Mouse (Mus musculus) heart, postnatal 0 days (tissue): ENCODE data around the gene Fgfr2. TPM values are rescaled to one million over a fixed set of nuclear protein-coding genes. Genes with fewer than 3 reads are reported as not detected.

Experiments used
- ATAC-seq: fragments of 200-750 bp; cut with Nextera tagmentation; 2 replicates; pipeline ENCODE4 v1.8.0; 2017; ENCODE audit warnings: low read depth, moderate number of reproducible peaks, moderate library complexity; ENCODE audit not compliant: insufficient read depth
- DNase-seq: peaks from one replicate; pipeline ENCODE4 v3.0.0-alpha.2; 2016; ENCODE audit warnings: low spot score
- H3K27ac ChIP-seq: fragments of 300-500 bp; sonication (generic); 2 replicates; pipeline ENCODE4 v1.5.1; 2014; ENCODE audit warnings: low read depth, mild to moderate bottlenecking
- H3K27me3 ChIP-seq: fragments of 300-500 bp; sonication (generic); 2 replicates; pipeline ENCODE4 v1.6.1; 2014; ENCODE audit warnings: low read length, mixed read lengths; ENCODE audit not compliant: control insufficient read depth, insufficient read depth
- H3K36me3 ChIP-seq: fragments of 300-500 bp; sonication (generic); replicated peaks from 2 replicates; pipeline ENCODE4 v1.6.1; 2014; ENCODE audit warnings: low read length, mixed read lengths; ENCODE audit not compliant: control insufficient read depth, insufficient read depth
- H3K4me1 ChIP-seq: fragments of 300-500 bp; sonication (generic); 2 replicates; pipeline ENCODE4 v1.6.1; 2014; ENCODE audit warnings: antibody characterized with exemption; ENCODE audit not compliant: control insufficient read depth, insufficient read depth
- H3K4me2 ChIP-seq: fragments of 300-500 bp; sonication (generic); 2 replicates; pipeline ENCODE4 v1.6.1; 2014; ENCODE audit warnings: low read depth, mild to moderate bottlenecking, low read length, moderate library complexity
- H3K4me3 ChIP-seq: fragments of 300-500 bp; sonication (generic); 2 replicates; pipeline ENCODE4 v1.5.1; 2014; ENCODE audit warnings: low read depth, low read length
- H3K9ac ChIP-seq: fragments of 300-500 bp; sonication (generic); replicated peaks from 2 replicates; pipeline ENCODE4 v1.6.1; 2014; ENCODE audit warnings: low read depth, low read length, mixed read lengths
- H3K9me3 ChIP-seq: fragments of 300-500 bp; sonication (generic); replicated peaks from 2 replicates; pipeline ENCODE4 v1.6.1; 2016; ENCODE audit warnings: low read length; ENCODE audit not compliant: control insufficient read depth
- CTCF ChIP-seq: IDR thresholded peaks from 2 replicates; pipeline ENCODE4 v1.5.1; 2016; ENCODE audit warnings: antibody characterized with exemption, control low read depth, low read depth
- EP300 ChIP-seq: IDR thresholded peaks from 2 replicates; pipeline ENCODE4 v1.6.1; 2016; ENCODE audit warnings: antibody characterized with exemption, low read depth
- WGBS: fragments of 180-500 bp; shearing (Covaris S2); extraction: QIAGEN DNeasy Blood & Tissue Kit; methylation state at CpG from one replicate; pipeline ENCODE4 v1.1.7; 2014; 5-methylcytosine and 5-hydroxymethylcytosine counted together
- polyA plus RNA-seq: library from polyadenylated mRNA; unstranded; fragments of >200 nt; fragmentation: Nextera tagmentation; extraction: Ambion mirVana; gene quantifications from 2 replicates; pipeline ENCODE4 v1.2.1, GENCODE M21; 2015
- total RNA-seq: library from RNA; depleted of rRNA; stranded (reverse); fragments of >200 nt; gene quantifications from 2 replicates; pipeline ENCODE4 v1.2.3, GENCODE M21; 2014; ENCODE audit warnings: low replicate concordance

Gene Fgfr2
- total and polyA plus RNA-seq, 2 experiments from 2014 or later: 3.8 to 11.5 TPM

GRCm38 (mm10) chr7:131953402-131953801 lies 1169.7 kb downstream of the Fgfr2 start:
- Histone ChIP-seq H3K36me3 (no peaks in the 10 kb centered on the region), H3K9ac (no peak overlapping the region), H3K27ac (no peak overlapping the region), H3K27me3 (no peaks in the 10 kb centered on the region), H3K4me2 (no peak overlapping the region), H3K9me3 (no peaks in the 10 kb centered on the region), H3K4me3 (no peak overlapping the region), H3K4me1 (no peaks in the 10 kb centered on the region)
- no peak for DNase-seq
- no peak for ATAC-seq
- TF ChIP-seq CTCF (no peak), EP300 (no peak)
- 65% methylated on average over 3 of the region's 3 CpGs for WGBS

GRCm38 (mm10) chr7:131951131-131951530 lies 1172.0 kb downstream of the Fgfr2 start:
- WGBS: 73% methylated on average over 5 of the region's 5 CpGs
- ATAC-seq: no peak
- H3K4me1 ChIP-seq: no peaks in the 10 kb centered on the region

GRCm38 (mm10) chr7:131937611-131938010 lies 1185.5 kb downstream of the Fgfr2 start:
- H3K9ac ChIP-seq: no peak overlapping the region
- TF ChIP-seq CTCF (no peak), EP300 (no peak)
- no peaks in the 10 kb centered on the region for H3K9me3 ChIP-seq
- no peaks in the 10 kb centered on the region for H3K4me1 ChIP-seq
- no peak overlapping the region for H3K27ac ChIP-seq
- H3K4me3 ChIP-seq: no peak overlapping the region
- H3K27me3 ChIP-seq: no peaks in the 10 kb centered on the region
- DNase-seq (no peak), ATAC-seq (no peak)
- WGBS: 73% methylated on average over 3 of the region's 3 CpGs
- H3K4me2 ChIP-seq: no peak overlapping the region
- no peaks in the 10 kb centered on the region for H3K36me3 ChIP-seq

More at GRCm38 (mm10) chr7:131951131-131951530, 1172.0 kb downstream of the Fgfr2 start:
- Histone ChIP-seq H3K9me3 (no peaks in the 10 kb centered on the region), H3K36me3 (no peaks in the 10 kb centered on the region), H3K27me3 (no peaks in the 10 kb centered on the region), H3K4me2 (no peak overlapping the region), H3K4me3 (no peak overlapping the region), H3K27ac (no peak overlapping the region), H3K9ac (no peak overlapping the region)
- TF ChIP-seq CTCF: no peak
- no peak for TF ChIP-seq EP300
- no peak for DNase-seq

GRCm38 (mm10) chr7:131927288-131928050 lies 1195.7 kb downstream of the Fgfr2 start:
- DNase-seq (no peak), ATAC-seq (no peak)
- Histone ChIP-seq H3K4me3 (no peak overlapping the region), H3K4me1 (no peaks in the 10 kb centered on the region), H3K27ac (no peak overlapping the region), H3K9me3 (no peaks in the 10 kb centered on the region), H3K4me2 (no peak overlapping the region), H3K27me3 (no peaks in the 10 kb centered on the region), H3K36me3 (no peaks in the 10 kb centered on the region), H3K9ac (no peak overlapping the region)
- 57% methylated on average over 9 of the region's 9 CpGs for WGBS
- no peak for TF ChIP-seq EP300
- TF ChIP-seq CTCF: no peak

GRCm38 (mm10) chr7:131917384-131917783 lies 1205.8 kb downstream of the Fgfr2 start:
- WGBS: 38% methylated on average over 7 of the region's 7 CpGs
- Histone ChIP-seq H3K9me3 (no peaks in the 10 kb centered on the region), H3K36me3 (no peaks in the 10 kb centered on the region), H3K4me1 (no peaks in the 10 kb centered on the region), H3K4me2 (no peak overlapping the region), H3K9ac (no peak overlapping the region), H3K27ac (no peak overlapping the region), H3K4me3 (no peak overlapping the region), H3K27me3 (no peaks in the 10 kb centered on the region)
- DNase-seq (no peak), ATAC-seq (no peak)
- TF ChIP-seq EP300: no peak
- TF ChIP-seq CTCF: no peak

GRCm38 (mm10) chr7:131909611-131910010 lies 1213.5 kb downstream of the Fgfr2 start:
- 50% methylated on average over 4 of the region's 4 CpGs for WGBS
- no peaks in the 10 kb centered on the region for H3K9me3 ChIP-seq

More at GRCm38 (mm10) chr7:131909611-131910010, 1213.5 kb downstream of the Fgfr2 start:
- Histone ChIP-seq H3K9ac (no peak overlapping the region), H3K27me3 (no peaks in the 10 kb centered on the region), H3K4me3 (no peak overlapping the region), H3K4me2 (no peak overlapping the region), H3K27ac (no peak overlapping the region), H3K4me1 (no peaks in the 10 kb centered on the region), H3K36me3 (no peaks in the 10 kb centered on the region)
- ATAC-seq (no peak), DNase-seq (no peak)
- no peak for TF ChIP-seq CTCF
- no peak for TF ChIP-seq EP300
